ENCODE assay signal across 12 mouse cellular contexts in genomic region chr7:97500555-97501209, GRCm38 (mm10). TPM values are rescaled to one million over a fixed set of nuclear protein-coding genes. Genes with fewer than 3 reads are reported as not detected.
DNase-seq lines count a peak whose midpoint lies in the region; ATAC-seq and TF ChIP-seq lines count a peak whose summit lies in the region.
"Had no signal": no experiment of that assay in that cellular context is flagged by ENCODE, and none has a peak within 500 bp of the region (broad histone marks: within the 10 kb centered on the region; RNA-seq: fewer than 3 reads in every experiment).

No protein-coding gene starts in this region.

- peaks cover 48% of the 10 kb centered on the region for H3K36me3 ChIP-seq in heart, embryonic 10.5 days
- H3K36me3 ChIP-seq in midbrain, embryonic 16.5 days (ENCODE audit: control insufficient read depth, insufficient read depth, low read length) = peaks cover 7% of the 10 kb centered on the region
- peaks cover 4% of the 10 kb centered on the region; the same call in 1 of the 2 replicates for H3K36me3 ChIP-seq in midbrain, embryonic 11.5 days (ENCODE audit: control insufficient read depth, insufficient read depth, low read length)
- no peaks in the 10 kb centered on the region for H3K36me3 ChIP-seq in stomach, postnatal 0 days (ENCODE audit: control insufficient read depth, insufficient read depth, low read length)

- no peaks in the 10 kb centered on the region for H3K9me3 ChIP-seq in heart, embryonic 10.5 days
- no peaks in the 10 kb centered on the region for H3K9me3 ChIP-seq in midbrain, embryonic 16.5 days (replicated peaks; ENCODE audit: control insufficient read depth, low read length, poor library complexity, severe bottlenecking)
- no peaks in the 10 kb centered on the region for H3K9me3 ChIP-seq in midbrain, embryonic 11.5 days (ENCODE audit: control insufficient read depth, low read length)
- H3K9me3 ChIP-seq in stomach, postnatal 0 days (ENCODE audit: control insufficient read depth, low read length) = no peaks in the 10 kb centered on the region
- H3K9me3 ChIP-seq: embryonic facial prominence, embryonic 12.5 days; liver, embryonic 12.5 days had no signal

- H3K9ac ChIP-seq in midbrain, embryonic 16.5 days (ENCODE audit: low read depth, low read length) = no peak overlapping the region
- no peak overlapping the region for H3K9ac ChIP-seq in midbrain, embryonic 11.5 days (ENCODE audit: low read length)
- no peak overlapping the region for H3K9ac ChIP-seq in stomach, postnatal 0 days (ENCODE audit: low read length)
- H3K9ac ChIP-seq: embryonic facial prominence, embryonic 12.5 days; liver, embryonic 12.5 days had no signal

- H3K4me3 ChIP-seq in heart, embryonic 10.5 days = no peak overlapping the region
- no peak overlapping the region for H3K4me3 ChIP-seq in midbrain, embryonic 16.5 days (ENCODE audit: low read depth, low read length)
- H3K4me3 ChIP-seq in midbrain, embryonic 11.5 days (ENCODE audit: low read depth, low read length) = no peak overlapping the region
- no peak overlapping the region for H3K4me3 ChIP-seq in stomach, postnatal 0 days (ENCODE audit: low read depth, low read length)
- H3K4me3 ChIP-seq: embryonic facial prominence, embryonic 12.5 days; liver, embryonic 12.5 days had no signal

- peak; percentile 60; the same call in 1 of the 2 replicates for ATAC-seq in midbrain, embryonic 16.5 days
- ATAC-seq in midbrain, embryonic 11.5 days (ENCODE audit: low FRiP score) = no peak
- ATAC-seq in stomach, postnatal 0 days (ENCODE audit: low FRiP score, low TSS enrichment) = no peak
- ATAC-seq: intestine, postnatal 0 days; liver, embryonic 12.5 days had no signal

- H3K4me2 ChIP-seq in midbrain, embryonic 16.5 days (ENCODE audit: low read length) = no peak overlapping the region
- no peak overlapping the region for H3K4me2 ChIP-seq in midbrain, embryonic 11.5 days
- no peak overlapping the region for H3K4me2 ChIP-seq in stomach, postnatal 0 days (replicated peaks; ENCODE audit: low read depth)
- H3K4me2 ChIP-seq: embryonic facial prominence, embryonic 12.5 days; liver, embryonic 12.5 days had no signal

- H3K4me1 ChIP-seq in heart, embryonic 10.5 days = no peaks in the 10 kb centered on the region
- H3K4me1 ChIP-seq in midbrain, embryonic 16.5 days (ENCODE audit: control insufficient read depth, insufficient read depth, low read length) = no peaks in the 10 kb centered on the region
- H3K4me1 ChIP-seq in midbrain, embryonic 11.5 days (ENCODE audit: control insufficient read depth, insufficient read depth, low read length) = no peaks in the 10 kb centered on the region
- H3K4me1 ChIP-seq in stomach, postnatal 0 days (replicated peaks; ENCODE audit: control insufficient read depth, insufficient read depth) = no peaks in the 10 kb centered on the region
- H3K4me1 ChIP-seq: embryonic facial prominence, embryonic 12.5 days; liver, embryonic 12.5 days had no signal

- 74% methylated on average over 5 of the region's 5 CpGs for WGBS in heart, embryonic 10.5 days
- 66% methylated on average over 5 of the region's 5 CpGs for WGBS in midbrain, embryonic 16.5 days
- 86% methylated on average over 5 of the region's 5 CpGs for WGBS in midbrain, embryonic 11.5 days
- 59% methylated on average over 5 of the region's 5 CpGs for WGBS in stomach, postnatal 0 days

- peak; percentile 97 for DNase-seq in heart, adult 11 months
- DNase-seq in heart, embryonic 10.5 days (ENCODE audit: low spot score) = no peak
- no peak for DNase-seq in midbrain, embryonic 11.5 days (ENCODE audit: low spot score, missing footprints)
- peak; percentile 12 for DNase-seq in gastrocnemius, postnatal 10 days
- DNase-seq in skeletal muscle tissue, adult 2 months (ENCODE audit: low read depth, low spot score) = peak; percentile 60
- no peak for DNase-seq in stomach, postnatal 0 days (ENCODE audit: low spot score)
- no peak for DNase-seq in urinary bladder, postnatal 25 days (ENCODE audit: low spot score)
- DNase-seq: retina, postnatal 1 day had no signal

- no peaks in the 10 kb centered on the region for H3K27me3 ChIP-seq in heart, embryonic 10.5 days (ENCODE audit: insufficient read depth, poor library complexity, severe bottlenecking)
- no peaks in the 10 kb centered on the region for H3K27me3 ChIP-seq in midbrain, embryonic 16.5 days (ENCODE audit: control insufficient read depth, insufficient read depth, low read depth, low read length)
- H3K27me3 ChIP-seq in midbrain, embryonic 11.5 days (ENCODE audit: control insufficient read depth, insufficient read depth, low read length) = no peaks in the 10 kb centered on the region
- no peaks in the 10 kb centered on the region for H3K27me3 ChIP-seq in stomach, postnatal 0 days (ENCODE audit: control insufficient read depth, insufficient read depth, low read length)
- H3K27me3 ChIP-seq: embryonic facial prominence, embryonic 12.5 days; liver, embryonic 12.5 days had no signal

- TF ChIP-seq CTCF in stomach, postnatal 0 days (IDR thresholded peaks at IDR 0.05; ENCODE audit: low read depth) = no peak

- H3K27ac ChIP-seq in heart, embryonic 10.5 days = no peak overlapping the region
- H3K27ac ChIP-seq in midbrain, embryonic 16.5 days (ENCODE audit: low read length) = no peak overlapping the region
- no peak overlapping the region for H3K27ac ChIP-seq in midbrain, embryonic 11.5 days (ENCODE audit: low read depth, low read length)
- no peak overlapping the region for H3K27ac ChIP-seq in stomach, postnatal 0 days (replicated peaks)
- H3K27ac ChIP-seq: embryonic facial prominence, embryonic 12.5 days; liver, embryonic 12.5 days had no signal

- no peak for TF ChIP-seq EP300 in stomach, postnatal 0 days (optimal IDR thresholded peaks at IDR 0.05)

RNA-seq across cellular contexts. Expression of gene Ints4, which starts 19.9 kb away (rescaled TPM):
- polyA plus RNA-seq in heart, embryonic 10.5 days (2016; fragmentation: Nextera tagmentation; extraction: Ambion mirVana) = 45.6 and 48.5 TPM in 2 replicates
- polyA plus RNA-seq in midbrain, embryonic 16.5 days (2015; fragmentation: Nextera tagmentation; extraction: Ambion mirVana) = 35.5 and 36.5 TPM in 2 replicates
- polyA plus RNA-seq in midbrain, embryonic 11.5 days (2014; fragmentation: Nextera tagmentation; extraction: Ambion mirVana) = 61.4 and 62.6 TPM in 2 replicates
- total RNA-seq in gastrocnemius, postnatal 10 days (2021) = 10 to 100 TPM; 27.2 to 27.3 TPM
- polyA plus RNA-seq in stomach, postnatal 0 days (2015; fragmentation: Nextera tagmentation; extraction: Ambion mirVana) = 21.9 and 26.7 TPM in 2 replicates

RNA-seq across cellular contexts. Expression of gene Kctd14, which starts 49.6 kb away (rescaled TPM):
- 0.47 and 0.87 TPM in 2 replicates for polyA plus RNA-seq in heart, embryonic 10.5 days (2016; fragmentation: Nextera tagmentation; extraction: Ambion mirVana)
- 1.2 and 1.6 TPM in 2 replicates for polyA plus RNA-seq in midbrain, embryonic 16.5 days (2015; fragmentation: Nextera tagmentation; extraction: Ambion mirVana)
- polyA plus RNA-seq in midbrain, embryonic 11.5 days (2014; fragmentation: Nextera tagmentation; extraction: Ambion mirVana) = 0.28 and 0.37 TPM in 2 replicates
- total RNA-seq in gastrocnemius, postnatal 10 days (2021) = 1 to 10 TPM in 1 of 2 experiments, under 1 TPM in 1; 0.54 to 1.3 TPM
- 32.4 and 33.2 TPM in 2 replicates for polyA plus RNA-seq in stomach, postnatal 0 days (2015; fragmentation: Nextera tagmentation; extraction: Ambion mirVana)

Comparison
In these comparisons a context has a peak if more than half of its experiments do, and no peak if none do; other contexts are left out.
1. DNase-seq: peak in heart, adult 11 months (single experiment), gastrocnemius, postnatal 10 days (single experiment) and skeletal muscle tissue, adult 2 months (single experiment); none in heart, embryonic 10.5 days (single experiment), midbrain, embryonic 11.5 days (single experiment), stomach, postnatal 0 days (single experiment) and urinary bladder, postnatal 25 days (single experiment).
2. RNA of gene Kctd14, which starts 49.6 kb away (polyA plus RNA-seq): 32.4 to 33.2 TPM in stomach, postnatal 0 days; 1.2 to 1.6 TPM in midbrain, embryonic 16.5 days, 0.47 to 0.87 TPM in heart, embryonic 10.5 days and 0.28 to 0.37 TPM in midbrain, embryonic 11.5 days; every median in the first group is over 10 times any median in the second.